Mouse (Mus musculus) v-Abl transformed pro-B cells (cell line): Measurements from ENCODE around the gene Ldb1.

Experiments
- in situ Hi-C, 2 experiments: fragments of 400-800 bp; cut with MboI; formaldehyde crosslinking; loops; one replicate each; pipeline ENCODE4 v1.15.1; 2025; ENCODE audit not compliant: unreplicated experiment in 2 of 2

Ldb1 gene

DNA sequence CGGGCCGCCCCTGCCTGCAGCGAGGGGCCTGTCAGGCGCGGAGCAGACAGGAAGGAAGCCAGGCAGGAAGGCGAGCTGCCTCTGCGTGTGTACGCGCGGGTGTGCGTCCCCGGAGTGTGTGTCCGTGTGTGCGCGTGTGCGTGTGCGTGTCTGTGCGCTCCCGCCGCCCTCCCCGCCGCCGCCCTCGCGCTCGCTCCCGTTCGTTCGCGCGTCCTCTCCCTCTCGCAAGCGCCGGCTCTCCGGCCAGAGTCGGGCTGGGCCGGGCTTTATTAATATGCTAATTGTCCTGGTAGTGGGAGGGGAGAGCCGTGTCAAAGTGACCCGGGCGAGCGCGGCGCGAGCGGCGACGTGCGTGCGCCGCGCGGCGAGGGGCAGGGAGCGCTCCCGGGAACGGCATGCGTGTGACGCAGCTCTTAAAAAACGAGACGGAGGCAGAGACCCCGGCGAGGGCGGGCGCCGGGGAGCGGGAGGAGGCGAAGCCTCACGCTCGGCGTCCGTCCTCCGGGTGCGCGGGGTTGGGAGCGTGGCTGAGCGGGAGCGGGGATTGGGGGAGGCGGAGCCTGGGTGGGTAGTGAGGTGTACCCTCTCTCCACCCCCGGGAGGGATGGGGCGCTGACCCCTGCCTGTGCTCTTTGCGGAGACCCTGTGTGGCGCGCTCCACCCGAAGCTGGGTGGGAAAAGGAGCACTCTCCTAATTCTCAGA, at the start of gene Ldb1:
Gene Ldb1 (minus strand): TSS at position 222 of the 703 bp plus-strand sequence.
- in situ Hi-C loops = no loop called here

DNA sequence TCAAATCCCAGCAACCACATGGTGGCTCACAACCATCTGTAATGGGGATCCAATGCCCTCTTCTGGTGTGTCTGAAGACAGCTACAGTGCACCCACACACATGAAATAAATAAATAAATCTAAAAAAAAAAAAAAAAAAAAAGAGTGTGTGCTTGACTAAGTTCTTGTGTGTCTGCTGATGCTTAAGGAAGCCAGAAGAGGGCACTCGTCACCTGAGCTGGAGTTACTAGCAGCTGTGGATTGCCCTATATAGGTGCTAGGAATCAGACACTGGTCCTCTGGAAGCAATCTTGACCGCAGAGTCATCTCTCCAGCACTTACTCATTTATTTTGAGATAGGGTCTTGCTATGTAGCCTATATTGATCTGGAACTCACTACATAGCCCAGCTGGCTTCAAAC, 49.1 kb upstream of the Ldb1 start:
- in situ Hi-C loops = no loop called here

DNA sequence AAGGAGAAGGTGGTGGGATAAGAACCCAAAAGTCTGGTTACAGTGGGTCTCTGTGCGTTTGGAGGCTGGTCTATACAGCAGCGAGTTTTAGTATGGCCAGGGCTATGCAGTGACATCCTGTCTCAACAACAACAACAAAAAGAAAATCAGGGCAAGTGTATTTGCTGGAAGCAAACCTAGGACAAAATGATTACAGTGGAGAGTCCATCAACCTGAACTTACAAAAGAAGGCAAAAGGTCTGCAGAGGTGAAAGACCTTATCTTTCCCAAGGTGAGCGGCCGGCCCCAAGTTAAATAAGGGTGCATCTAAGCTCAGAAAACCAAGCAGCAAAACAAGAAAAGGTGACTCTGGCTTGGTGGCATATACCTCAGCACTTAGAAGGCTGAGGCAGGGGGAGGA, 46.6 kb upstream of the Ldb1 start:
- in situ Hi-C loops = no loop called here

DNA sequence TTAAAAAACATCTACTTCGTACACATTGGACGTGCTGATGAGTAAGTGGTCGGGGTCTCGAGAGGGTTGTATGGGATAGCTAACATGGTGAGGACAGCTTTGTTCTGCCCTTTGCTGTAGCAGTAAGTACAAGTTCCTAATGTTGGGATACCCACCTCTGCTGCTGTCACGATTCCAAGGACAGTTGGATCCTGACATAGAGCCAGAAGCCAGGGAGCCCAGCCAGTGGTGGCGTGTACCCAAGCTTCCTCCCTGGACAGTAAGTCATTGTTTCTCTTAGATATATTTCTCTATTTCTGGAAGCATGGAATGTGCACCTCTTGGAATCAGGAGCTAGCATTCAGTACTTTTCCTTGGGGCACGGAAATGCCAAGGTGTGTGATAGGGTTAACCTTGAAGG, 42.9 kb upstream of the Ldb1 start:
- in situ Hi-C loops = no loop called here

DNA sequence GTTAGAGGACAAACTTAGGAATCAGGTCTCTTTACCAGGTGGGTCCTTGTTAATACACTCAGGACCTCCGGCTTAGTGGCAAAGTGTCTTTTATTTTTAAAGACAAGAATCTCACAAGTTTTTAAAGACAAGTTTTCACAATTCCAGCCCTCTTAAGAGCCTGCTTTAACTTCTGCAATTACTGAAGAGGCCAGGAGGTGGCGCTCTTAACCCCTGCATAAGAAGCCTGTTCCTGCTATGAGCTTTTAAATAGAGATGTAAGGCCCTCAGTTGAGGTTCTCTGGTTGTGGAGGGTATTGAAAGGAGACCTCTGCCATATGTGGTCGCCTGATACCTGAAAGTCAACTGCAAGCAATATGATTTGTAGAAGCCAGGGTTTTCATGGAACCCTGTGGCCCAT, 41.3 kb upstream of the Ldb1 start:
- in situ Hi-C loops = no loop called here

DNA sequence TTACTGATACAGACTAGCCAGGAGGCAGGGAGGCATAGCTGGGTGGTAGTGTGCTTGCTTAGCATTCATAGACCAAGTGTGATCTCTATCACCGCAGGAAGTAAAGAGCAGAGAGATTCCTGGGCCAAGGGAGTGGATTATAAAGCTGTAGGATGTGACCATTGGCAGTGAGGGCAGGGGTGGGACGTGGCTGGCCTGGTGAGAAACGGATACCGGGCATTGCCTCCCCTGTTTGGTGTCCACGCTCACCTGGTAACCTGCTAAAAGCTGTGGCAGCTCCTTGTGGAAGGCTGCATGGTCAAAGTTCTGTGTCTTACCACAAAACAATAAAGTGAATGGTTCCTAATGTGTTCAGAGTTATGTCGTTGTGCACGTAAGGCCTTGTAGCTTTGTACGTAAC, 40.2 kb upstream of the Ldb1 start:
- in situ Hi-C loops = no loop called here

DNA sequence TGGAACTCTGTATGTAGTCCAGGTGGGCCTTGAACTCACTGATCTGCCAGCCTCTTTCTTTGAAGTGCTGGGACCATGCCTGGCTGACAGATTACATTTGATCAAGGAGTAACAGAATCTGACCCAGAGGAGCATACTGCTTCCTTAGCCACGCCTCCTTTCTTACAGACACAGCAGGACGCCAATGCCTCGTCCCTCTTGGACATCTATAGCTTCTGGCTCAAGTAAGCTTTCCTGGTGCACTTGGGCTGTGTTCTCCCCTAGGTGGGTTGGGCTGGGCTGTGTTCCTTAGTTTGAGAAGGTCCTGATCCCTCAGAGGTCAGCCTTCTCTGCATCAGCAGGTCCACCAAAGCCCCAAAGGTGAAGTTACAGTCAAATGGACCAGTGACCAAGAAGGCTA, 33.5 kb upstream of the Ldb1 start:
- in situ Hi-C loops = no loop called here

DNA sequence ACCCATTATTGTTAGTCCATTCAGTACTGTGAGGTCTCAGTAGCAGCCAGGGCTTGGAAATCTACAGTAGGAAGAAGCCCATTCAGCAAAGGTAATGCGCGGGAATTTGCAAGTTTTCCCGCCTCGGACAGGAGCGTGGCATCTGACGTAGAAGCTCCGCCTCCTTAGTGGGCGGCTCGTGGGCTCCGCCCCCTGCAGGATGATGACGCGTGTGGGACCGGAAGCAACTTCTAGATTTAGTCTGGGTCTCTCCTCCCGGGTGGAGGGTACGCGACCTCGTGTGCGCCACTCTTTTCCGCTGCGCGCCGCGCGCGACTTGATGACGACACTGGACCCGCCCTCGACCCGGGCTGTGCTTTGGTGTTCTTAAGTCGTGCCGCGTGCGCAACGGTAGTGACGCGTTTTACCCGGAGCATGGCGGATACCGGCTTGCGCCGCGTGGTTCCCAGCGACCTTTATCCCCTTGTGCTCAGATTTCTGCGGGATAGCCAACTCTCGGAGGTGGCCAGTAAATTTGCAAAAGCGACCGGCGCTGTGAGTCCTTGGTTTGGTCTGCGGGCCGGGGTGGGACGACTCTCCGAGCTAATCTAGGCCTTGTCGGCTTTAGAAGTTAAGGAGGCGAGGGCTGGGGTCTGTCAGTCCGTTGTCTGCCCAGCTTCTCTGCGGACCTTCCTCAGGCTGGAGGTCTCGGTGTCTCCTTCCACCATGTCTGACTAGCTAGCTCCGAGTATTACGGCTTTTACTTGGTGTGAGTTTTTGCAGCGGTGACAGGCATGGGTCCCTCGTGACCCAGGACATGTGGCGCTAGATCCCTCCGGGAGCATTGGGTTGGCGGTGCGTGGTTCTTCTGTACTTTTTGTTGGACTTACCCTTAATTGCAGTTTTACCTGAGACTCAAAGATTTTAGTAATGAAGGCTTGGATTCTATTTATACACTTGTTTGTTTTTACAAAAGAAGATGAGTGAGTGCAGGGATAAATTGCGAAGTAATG, 30.9 kb upstream of the Ldb1 start, which contains the start of gene Nolc1:
Gene Nolc1 (plus strand): TSS at position 248 of the 992 bp plus-strand sequence.
- in situ Hi-C loops = no loop called here

DNA sequence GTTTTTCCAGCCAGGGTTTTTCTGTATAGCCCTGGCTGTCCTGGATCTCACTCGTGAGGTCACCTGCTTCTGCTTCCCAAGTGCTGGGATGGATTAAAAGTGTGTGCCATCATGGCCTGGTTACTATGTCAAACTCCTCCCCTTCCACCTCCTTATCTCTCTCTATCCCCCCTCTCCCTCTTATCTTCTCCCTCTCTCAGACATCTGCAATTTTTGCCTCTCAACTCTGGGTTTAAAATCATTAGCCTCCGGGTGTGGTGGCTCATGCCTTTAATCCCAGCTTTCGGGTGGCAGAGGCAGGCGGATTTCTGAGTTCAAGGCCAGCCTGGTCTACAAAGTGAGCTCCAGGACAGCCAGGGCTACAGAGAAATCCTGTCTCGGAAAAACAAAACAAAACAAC, 29.3 kb upstream of the Ldb1 start:
- in situ Hi-C loops = loop anchor here in 1 of 2 experiments (25.0 kb wide), 1 partner anchor 888 kb away; no protein-coding TSS in a partner anchor

DNA sequence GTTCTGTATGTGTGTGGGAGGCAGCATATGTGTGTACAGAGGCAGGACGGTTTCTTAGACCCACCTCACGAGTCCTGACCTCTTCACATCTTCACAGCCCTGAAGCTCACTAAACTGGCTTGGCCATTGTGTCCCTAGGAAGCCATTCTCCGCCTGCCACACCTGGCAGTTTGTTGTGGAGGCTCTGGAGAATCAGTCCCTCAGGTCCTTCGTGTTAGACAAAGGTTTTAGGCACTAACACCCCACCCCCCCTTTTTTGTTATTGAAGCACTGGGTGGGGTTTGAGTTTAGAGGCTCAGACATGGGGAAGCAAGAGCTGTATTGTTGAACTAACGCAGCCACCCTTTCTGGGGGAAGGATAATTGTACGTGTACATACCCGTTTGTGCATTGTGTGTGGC, 28.3 kb upstream of the Ldb1 start:
- in situ Hi-C loops = loop anchor here in 1 of 2 experiments (25.0 kb wide), 1 partner anchor 889 kb away; no protein-coding TSS in a partner anchor

DNA sequence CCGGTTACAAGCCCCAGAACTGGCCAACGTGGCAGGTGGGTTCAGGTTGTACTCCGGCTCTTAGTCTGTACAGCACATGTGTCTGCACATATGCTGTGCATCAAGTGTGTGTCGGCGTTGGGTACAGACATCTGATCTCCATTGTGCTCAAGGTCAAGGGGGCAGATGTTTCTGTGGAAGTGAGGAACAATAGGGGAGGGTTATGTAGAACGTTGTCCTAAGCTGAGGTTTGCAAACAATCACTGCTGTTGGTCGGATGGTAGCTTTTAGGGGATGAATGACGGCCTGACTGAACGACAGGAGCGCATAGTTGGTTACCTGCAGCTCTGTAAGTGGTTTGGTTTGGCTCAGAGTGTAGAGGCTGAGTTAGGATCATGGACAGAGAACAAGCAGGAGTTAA, 23.0 kb upstream of the Ldb1 start:
- in situ Hi-C loops = loop anchor here in 1 of 2 experiments (25.0 kb wide), 1 partner anchor 894 kb away; no protein-coding TSS in a partner anchor

DNA sequence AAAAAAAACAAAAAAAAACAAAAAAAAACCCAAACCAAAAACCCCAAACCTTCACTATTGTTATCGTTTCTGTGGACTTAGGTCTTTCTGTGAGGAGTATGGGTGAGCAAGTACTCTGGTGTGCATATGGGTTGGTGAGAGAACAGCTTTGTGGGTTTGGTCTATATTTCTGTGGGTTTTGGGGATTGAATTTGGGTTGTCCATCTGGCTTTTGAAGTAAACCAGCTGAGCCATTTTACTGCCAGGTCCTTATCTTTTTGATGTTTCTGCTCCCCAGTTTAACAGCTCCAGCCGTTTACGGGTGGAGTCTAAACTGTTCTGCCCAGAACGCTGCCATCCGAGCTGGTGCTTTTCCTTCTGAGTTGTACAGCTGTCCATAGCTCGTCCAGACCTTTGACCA, 15.8 kb upstream of the Ldb1 start:
- in situ Hi-C loops = loop anchor here in 1 of 2 experiments (25.0 kb wide), 1 partner anchor 901 kb away; no protein-coding TSS in a partner anchor

DNA sequence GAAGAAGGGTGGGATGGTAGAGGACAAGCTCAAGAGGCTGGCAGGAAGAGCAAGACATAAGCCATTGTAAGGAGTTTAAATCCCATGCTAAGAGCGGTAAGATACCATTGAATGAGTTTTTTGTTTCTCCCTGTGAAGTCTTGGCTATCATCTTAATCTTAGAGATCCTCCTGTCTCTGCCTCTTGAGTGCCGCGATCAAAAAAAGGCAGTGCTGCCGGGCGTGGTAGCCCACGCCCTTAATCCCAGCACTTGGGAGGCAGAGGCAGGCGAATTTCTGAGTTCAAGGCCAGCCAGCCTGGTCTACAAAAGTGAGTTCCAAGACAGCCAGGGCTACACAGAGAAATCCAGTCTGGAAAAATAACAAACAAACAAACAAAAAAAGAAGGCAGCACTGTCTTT, 13.5 kb upstream of the Ldb1 start:
- in situ Hi-C loops = loop anchor here in 1 of 2 experiments (25.0 kb wide), 1 partner anchor 904 kb away; no protein-coding TSS in a partner anchor

DNA sequence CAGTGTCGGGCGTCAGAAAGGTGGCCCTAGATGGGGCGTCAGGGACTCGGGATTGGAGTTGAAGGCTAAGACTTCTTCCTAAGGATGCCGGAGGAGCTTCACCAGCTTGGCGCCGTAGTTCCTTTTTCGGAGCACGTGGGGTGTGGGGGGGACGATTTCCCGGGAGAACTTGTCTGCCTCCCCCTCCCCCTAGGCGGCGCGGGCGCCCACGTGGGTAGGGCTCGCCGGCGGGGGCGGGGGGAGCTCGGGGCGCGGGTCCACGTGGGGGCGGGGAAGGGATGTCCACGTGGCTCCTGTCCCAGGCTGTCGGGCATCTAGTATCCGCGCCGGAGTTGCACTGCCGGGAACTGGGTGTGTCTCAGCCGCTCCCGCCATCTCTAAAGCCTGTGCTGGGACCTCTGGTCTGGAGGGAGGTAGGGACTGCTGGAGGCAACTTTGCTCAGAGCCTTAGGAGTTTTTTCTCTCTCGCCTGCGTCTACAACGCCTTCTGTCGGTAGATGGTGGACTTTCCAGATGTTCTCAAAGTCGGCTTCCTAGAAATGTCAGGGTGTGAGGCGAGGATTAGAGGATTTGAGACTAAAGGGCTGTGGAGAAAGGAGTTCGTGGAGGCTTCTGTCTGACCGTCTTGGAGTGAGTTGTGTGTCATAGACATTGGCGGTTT, 12.1 kb upstream of the Ldb1 start:
- in situ Hi-C loops = loop anchor here in 1 of 2 experiments (25.0 kb wide), 1 partner anchor 905 kb away; no protein-coding TSS in a partner anchor

DNA sequence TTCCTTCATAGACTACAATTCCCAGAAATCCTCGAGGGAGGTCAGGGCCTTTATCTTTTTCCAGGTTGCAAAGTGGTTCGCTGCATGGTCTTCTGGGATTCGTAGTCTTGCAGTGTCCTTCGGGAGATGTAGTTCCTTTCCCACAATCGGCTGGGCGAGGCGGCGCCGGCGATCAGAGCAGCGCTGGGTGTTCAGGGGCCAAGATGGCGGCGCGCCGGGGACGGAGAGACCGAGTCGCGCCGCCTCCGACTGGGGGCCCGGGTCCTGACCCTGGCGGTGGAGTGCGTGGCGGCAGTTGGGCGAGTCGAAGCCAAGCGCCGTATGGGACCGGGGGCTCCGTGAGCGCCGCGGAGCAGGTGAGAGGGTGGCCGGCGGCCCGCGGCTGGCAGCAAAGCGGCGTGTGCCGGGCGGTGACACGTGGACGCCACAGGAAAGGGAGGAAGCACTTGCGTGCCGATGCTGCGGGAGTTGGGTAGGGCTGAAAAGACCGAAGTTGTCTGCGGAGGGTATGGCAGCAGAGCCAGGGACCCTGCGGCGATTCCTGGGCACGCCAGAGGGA, 11.5 kb upstream of the Ldb1 start:
- in situ Hi-C loops = loop anchor here in 1 of 2 experiments (25.0 kb wide), 1 partner anchor 906 kb away; no protein-coding TSS in a partner anchor

DNA sequence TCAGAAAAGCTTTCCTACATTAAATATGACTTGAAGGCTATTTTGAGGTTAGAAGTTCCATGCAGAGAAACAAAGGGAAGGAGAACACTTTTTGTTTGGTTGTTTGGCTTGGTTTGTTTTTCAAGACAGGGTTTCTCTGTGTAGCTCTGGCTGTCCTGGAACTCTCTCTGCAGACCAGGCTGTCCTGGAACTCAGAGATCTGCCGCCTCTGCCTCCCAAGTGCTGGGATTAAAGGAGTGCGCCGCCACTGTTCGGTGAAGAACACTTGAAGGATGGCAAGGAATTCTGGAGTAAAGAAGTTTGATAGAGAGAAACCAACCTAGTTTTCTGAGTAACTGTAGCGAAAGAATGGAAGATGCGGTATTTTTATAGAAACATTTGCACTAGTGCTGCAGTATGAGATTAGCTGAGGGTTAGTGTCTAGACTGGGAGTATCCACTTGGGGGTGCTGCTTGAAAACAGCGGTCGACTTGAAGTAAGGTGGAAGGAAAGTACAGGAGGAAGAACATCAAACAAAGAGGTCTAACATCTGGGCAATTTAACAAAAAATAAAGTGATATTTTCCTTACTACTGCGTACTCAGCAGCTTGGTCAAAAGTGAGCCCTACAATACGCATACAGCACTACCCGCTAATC, 10.9 kb upstream of the Ldb1 start:
- in situ Hi-C loops = loop anchor here in 1 of 2 experiments (25.0 kb wide), 1 partner anchor 906 kb away; no protein-coding TSS in a partner anchor

DNA sequence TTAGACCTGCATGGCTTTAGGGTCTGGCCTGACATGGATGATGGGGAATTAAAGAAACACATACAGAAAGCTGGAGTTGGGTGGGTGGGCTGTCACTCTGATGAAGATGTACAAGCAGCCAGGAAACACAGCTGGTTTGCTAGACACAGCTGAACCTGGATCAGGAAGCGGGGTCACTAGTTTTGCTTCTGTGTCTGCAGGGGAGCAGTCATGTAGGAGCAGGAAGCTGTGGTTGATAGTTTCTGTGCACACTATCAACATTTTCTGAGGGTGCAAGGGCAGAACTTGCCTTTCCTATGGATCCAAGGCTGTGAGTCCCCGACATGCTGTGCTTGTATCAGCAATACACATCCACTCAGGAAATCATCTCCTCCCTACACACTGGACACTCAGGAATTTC, 5.4 kb upstream of the Ldb1 start:
- in situ Hi-C loops = loop anchor here in 1 of 2 experiments (25.0 kb wide), 1 partner anchor 912 kb away; no protein-coding TSS in a partner anchor

DNA sequence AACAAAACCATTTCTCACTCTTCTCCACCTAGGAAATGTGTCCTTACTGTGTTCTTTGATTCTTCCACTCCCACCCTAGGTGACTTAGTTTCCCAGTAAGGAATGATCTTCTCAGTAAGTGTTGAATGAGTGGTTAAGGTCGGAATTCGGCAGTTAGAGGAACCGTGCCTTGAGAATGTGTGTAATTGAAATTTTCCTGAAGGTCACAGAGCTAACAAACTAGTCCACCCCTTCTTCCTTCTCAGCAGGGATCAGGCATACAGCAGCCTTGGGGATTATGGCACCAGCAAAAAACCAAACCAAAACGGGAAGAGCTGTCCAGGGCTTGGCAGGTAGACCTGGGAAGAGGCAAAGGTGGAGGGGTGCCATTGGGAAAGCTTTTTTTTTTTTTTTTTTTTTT, 4.1 kb upstream of the Ldb1 start:
- in situ Hi-C loops = no loop called here

DNA sequence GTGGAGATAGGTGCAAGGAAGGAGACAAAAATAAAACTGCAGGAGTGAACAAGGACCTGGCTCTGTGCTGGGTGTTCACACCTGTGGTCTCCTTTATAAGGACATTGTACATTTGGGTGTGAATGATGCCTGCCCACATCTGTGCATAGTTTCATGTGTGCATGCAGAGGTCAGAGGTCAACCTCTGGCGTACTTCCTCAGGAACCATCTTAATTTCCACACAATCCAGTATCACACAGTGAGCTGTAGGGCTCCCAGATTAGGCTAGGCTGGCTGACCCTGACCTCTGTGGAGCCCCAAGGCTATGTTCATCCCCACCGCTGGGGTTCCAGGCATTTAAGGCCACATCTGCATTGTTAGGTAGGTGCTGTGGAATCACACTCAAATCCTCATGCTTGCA, 2.4 kb upstream of the Ldb1 start:
- in situ Hi-C loops = no loop called here

DNA sequence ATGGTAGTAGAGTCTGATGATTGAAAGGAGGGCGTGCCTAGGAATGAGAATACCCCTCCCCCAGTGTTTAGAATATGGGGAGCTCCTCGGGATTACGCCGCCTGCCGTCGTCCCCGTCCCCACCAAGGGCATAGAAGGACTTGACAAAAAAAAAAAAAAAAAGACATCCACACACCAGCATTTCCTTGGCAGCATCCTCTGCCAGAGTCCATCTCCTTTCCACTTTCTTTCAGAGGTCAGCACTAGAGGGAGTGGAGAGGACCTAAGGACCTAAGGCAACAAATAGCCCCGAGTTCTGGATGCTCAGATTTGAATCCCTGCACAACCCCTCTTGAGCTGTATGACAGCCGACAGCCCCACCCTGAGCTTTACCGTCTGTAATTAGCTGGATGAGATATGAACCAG, 1.6 kb upstream of the Ldb1 start:
- in situ Hi-C loops = no loop called here
